Mouse (Mus musculus): ENCODE data around the gene Tle6.

Gene Tle6

DNA sequence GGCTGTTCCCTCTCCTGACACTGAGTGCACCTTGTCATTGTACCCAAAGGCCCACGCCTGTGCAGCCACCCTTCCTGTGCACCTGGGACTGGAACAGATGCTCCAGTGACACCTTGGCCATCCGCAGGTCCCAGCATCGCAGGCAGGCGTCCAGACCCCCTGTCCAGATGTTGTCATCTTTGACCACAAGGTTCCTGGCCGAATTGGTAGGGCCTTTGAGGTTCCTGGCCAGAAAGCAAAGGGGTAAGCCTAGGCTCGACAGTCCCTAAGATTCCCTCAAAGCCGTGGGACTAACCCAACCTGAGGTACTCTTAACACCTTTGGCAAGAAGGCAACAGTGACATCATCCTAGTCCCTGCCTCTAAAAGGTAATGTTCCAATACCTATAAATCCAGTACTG lies 8.2 kb downstream of the Tle6 start:
- DNase-seq (ENCODE audit: low read depth, low spot score), result no peak

DNA sequence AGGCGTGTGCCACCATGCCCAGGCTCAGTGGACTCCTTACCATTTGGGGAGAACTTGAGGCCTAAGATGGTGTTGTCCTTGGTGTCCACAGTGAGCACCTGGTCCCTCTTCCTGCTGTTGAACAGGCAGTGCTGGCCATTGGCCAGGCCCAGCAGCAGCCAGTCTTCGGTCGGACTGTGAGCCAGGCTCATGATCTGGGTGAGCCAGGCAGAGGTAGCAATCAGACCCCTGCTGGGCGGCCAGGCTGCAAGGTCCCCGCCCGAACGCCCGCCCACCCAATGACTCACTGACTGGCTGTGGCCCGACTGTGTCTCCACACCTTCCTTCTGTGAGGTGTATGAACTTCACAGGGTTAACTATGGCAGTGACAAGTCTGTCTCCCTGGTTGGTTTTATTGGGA lies 9.0 kb downstream of the Tle6 start:
- no peak for DNase-seq (ENCODE audit: low read depth, low spot score)

DNA sequence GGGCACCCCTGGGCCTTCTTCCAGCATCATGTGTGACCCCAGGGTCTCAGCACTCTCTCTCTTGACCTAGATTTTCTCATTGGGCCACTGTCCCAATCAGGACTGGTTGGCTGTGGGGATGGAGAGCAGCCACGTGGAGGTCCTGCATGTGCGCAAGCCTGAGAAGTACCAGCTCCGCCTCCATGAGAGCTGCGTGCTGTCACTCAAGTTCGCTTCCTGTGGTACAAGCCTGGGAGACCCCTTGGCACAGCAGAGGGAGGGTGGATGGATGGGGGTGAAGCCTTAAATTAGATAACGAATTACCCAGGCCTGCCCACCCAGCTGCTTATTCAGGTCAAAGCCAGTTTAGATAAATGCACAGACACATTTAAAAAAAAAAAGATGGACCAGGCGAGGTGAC lies 12.1 kb downstream of the Tle6 start:
- no peak for DNase-seq (ENCODE audit: low read depth, low spot score)

DNA sequence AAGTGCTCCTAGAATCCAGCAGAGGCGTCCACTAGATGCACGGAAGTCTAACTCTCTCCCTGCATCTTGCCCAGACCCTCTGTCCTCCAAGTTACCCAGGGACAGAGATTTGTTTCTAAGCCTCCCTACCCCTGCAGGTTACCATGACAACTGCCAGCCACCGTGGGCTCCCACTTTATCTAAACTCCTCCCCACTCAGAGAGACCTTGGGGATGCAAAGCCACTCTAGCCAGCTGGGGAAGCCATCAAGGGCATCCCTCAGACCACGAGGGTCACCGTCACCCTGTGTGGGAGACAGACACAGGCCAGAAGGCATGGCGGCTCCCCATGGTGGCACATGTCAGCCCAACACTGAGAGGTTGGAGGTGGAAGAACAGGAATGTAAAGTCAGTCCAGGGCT lies 17.5 kb downstream of the Tle6 start:
- no peak for DNase-seq (ENCODE audit: low read depth, low spot score)

DNA sequence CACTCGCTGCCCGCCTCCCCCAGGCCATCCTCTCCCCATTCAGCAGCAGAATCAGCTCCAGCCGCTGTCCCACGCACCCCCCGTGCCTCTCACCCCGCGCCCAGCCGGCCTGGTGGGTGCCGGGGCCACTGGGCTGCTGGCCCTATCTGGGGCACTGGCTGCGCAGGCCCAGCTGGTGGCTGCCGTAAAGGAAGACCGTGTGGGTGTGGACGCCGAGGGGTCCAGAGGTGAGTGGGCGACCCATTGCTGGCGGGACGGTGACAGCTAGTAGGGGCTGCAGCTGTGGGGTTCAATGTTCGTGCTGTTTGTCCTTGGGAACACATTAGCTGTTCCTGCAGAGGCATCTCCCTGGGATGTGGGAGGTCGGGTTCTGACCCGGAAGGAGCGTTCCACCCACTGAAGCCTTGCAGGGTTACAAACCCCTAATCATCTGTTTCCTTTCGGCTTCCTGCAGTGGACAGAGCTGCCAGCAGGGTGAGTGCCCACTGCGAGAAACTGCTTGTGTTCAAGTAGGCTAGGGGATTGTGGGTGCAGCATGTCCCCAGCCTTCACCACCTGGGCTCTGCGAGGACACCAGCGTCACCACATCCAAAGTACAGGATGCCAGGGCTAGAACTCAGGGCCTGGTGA lies 20.3 kb downstream of the Tle6 start:
- no peak for DNase-seq (ENCODE audit: low read depth, low spot score)

DNA sequence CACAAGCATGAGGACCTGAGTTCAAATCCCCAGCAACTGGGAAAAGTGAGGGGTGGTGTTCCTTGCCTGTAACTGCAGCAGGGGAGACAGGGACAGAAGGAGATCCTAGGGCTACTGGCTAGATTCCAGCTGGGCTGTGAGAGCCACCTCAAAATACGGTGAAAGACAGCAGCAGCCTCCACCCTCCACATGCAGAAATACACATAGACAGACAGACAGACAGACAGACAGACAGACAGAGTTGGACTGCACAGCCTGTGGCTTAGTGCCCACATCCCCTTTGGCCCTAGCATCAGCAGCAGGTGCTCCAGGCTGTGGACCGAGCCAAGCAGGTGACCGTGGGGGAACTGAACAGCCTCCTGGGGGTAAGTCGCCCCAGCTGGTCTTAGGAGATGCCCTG lies 20.9 kb downstream of the Tle6 start:
- no peak for DNase-seq (ENCODE audit: low read depth, low spot score)

DNA sequence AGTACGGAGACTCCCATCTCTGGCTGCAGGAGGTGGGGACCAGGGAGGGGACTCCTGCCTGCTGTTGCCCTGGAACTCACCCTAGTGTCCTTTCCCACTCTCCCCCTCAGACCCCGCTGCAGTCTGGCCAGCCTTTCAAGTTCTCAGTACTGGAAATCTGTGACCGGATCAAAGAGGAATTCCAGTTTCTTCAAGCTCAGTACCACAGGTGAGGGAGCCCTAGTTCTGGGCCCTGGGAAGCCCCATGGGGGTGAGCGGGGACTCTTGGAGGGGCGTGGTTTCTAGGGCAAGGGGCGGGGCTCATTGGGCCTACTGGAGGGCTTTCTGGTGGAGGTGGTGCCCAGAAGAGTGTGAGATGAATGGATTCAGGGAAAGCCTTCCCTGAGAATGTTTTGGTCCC lies 25.2 kb downstream of the Tle6 start:
- no peak for DNase-seq (ENCODE audit: low read depth, low spot score)

DNA sequence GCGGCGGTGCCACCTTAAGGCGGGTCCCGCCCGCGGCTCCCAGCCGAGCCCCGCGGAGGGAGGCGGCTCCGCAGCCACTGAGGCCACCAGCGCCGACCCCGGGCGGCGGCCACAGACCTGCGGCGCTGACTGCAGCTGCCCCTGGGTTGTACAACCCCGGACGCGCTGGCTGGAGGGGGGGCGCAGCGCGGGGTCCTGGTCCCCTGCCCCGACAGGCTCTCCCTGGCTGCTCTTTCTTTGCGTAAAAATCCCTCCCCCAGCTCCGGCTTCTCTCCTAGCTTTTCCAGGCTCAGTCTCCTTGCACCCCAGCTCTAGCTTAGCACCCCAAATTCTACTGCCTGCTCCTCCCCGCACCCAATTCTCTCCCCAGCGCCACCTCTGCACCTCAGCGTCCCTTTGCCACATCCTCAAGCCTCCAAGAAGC lies 25.7 kb downstream of the Tle6 start:
- no peak for DNase-seq (ENCODE audit: low read depth, low spot score)

DNA sequence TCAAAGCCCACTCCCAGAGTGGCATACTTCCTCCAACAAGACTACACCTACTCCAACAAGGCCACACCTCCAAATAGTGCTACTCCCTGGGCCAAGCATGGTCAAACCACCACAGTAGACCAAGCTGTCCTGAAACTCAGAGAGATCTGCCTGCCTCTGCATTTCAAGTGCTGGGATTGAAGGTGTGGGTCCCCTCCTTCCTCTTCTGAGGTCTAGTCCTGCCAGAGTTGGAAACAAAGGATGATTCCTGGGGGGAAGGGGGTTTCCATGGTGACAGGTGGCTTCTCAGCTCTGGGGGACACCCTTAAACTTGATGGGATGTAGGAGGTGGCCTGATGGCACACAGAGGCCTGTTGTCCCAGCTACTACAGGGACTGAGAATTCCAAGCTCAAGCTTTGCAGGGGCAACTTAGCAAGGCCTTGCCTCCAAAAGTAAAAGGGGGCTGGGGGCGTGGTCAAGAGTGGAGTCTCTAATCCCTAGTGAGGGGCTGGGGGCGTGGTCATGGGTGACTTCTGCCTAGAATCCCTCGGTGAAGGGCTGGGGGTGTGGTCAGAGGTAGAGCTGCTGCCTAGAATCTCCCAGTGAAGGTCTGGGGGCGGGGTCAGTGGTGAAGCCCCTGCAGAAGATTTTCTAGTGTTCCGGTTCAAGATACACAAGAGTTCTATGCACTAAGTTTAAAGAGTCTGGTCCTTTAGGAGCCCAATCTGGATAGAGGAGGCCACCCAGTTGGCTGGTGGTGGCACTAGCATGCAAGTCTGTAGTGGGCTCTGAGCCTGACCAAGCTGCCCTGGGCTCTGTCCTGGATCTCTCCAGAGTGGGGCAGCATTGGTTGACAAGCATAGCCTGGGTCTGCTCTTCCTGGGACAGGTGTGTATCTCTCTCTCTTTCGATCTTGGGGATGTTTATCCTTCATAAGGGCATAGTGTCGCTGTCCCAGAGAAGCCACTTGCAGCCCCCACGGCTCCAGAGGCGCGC lies 26.5 kb downstream of the Tle6 start, which contains the start of gene Tle2:
Gene Tle2, plus strand, starts transcription at position 481 of the 976 bp plus-strand sequence.
- DNase-seq (ENCODE audit: low read depth, low spot score), result peak; percentile 88

DNA sequence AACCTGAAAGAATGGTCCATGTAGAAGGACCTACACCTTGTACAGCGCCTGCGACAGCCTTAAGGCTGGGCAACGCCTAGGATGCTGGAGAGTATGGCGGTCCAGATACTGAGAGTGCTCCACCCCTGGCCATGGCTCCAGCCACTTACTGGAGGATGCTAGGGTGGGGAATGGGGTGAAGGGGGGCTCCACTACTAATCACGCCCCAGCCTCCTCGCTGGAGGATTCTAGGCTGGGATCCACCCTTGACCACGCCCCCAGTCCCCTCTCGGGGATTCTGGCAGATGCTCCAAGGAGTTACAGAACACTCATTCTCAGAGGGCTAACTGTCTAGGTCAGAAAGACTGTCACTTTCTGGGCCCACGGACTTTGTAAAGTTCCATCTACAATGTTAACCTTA lies 27.9 kb downstream of the Tle6 start:
- no peak for DNase-seq (ENCODE audit: low read depth, low spot score)

DNA sequence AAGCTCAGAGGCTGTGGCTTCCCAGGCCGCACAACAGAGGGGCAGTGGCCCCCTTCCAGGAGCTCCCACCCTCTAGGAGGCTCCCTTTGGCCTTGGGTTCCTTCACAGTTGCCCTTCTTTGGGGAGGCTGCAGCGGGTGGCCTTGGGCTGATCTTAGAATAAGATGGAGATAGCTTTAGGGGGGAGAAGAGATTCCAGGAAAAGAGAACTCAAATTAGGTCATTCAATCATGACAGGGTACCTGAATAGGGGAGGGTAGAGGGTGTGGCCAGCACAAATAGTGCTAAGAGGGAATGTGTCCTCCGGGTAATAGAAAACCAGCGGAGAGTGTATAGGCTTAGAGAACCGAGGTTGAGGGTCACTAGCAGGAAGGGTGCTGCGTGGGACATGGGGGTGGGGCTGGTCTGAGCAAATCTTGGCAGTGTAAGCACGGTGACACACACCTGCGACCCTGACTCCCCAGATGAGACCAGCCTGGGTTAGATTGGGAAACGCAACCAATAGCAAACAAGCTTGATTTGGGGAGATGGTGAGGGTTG lies 28.7 kb downstream of the Tle6 start:
- DNase-seq (ENCODE audit: low read depth, low spot score), result no peak

DNA sequence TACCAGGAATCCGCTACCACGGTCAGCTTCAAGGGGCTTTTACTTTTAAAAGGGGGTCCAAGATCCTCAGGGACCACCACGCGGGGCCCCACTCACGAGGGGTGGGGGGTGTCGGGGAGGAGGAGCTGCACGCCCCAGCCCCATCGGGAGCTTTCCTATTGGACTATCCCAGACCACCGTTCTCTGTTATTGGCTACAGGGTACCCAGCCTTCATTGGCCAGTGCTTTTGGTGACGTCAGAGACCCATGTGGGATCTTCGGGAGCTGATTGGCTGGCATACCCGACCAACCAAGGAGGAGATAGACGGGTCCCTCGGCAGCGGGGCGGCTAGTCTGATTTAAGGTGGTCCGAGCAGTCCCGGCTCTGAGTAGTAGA lies 29.4 kb downstream of the Tle6 start:
- peak; percentile 98 for DNase-seq (ENCODE audit: low read depth, low spot score)

DNA sequence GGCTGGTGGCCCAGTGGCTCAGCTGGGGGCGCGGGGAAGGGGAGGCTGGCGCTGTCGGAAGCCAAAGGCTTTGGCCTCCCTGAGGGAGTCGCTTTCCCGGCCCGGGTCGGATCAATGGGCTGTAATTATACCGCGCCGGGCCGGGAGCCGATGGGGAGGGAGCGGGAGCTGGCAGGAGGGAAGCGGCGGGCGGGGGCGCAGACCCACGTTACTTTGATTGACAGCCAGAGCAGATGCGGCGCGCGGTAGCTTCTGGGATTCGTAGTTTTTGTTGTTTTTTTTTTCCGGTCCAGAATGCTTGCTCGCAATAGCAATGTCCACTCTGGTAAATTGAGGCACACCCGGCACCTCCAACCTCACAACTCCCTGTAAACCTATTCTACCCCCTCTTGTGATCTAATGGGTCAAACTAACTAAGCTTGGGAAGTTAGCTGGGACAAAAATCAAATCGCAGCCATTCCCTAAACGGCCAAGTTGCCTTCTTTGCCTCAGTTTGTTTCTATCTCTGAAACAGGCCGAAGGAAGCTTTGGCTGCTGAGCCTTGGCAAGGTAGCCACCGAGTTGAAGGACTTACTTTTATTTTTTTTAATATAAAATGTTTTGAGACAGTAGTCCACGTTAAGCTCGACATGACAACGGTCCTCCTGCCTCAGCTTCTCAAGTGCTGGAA lies 29.9 kb downstream of the Tle6 start:
- peak; percentile 91 for DNase-seq (ENCODE audit: low read depth, low spot score)

DNA sequence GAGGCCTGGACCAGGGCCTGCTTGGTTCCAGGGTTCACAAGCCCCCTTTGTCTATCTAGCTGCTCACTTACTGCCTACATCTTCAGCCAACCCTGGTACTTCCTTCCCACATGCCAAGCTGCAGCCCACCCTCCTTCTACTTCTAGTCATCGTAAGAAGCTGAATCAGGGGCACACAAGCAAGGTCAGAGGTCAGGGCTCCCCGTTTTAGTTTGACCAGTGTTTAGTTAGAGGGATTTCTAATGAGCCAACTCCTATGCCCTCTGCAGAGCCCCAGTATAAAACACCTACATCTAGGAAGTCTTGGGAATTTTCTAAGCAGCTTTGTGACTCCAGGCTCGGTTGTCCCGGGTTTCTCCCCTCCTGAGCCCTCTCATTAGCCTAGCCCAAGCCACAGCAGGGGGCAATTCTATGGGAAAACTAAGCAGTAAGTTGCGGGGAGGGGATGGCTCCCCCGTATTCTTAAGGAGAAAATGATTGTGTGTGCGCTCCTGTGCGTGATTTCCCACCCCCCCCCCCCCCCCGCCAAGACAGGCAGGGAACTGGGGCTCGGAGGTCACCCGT lies 30.6 kb downstream of the Tle6 start:
- DNase-seq (ENCODE audit: low read depth, low spot score), result no peak

DNA sequence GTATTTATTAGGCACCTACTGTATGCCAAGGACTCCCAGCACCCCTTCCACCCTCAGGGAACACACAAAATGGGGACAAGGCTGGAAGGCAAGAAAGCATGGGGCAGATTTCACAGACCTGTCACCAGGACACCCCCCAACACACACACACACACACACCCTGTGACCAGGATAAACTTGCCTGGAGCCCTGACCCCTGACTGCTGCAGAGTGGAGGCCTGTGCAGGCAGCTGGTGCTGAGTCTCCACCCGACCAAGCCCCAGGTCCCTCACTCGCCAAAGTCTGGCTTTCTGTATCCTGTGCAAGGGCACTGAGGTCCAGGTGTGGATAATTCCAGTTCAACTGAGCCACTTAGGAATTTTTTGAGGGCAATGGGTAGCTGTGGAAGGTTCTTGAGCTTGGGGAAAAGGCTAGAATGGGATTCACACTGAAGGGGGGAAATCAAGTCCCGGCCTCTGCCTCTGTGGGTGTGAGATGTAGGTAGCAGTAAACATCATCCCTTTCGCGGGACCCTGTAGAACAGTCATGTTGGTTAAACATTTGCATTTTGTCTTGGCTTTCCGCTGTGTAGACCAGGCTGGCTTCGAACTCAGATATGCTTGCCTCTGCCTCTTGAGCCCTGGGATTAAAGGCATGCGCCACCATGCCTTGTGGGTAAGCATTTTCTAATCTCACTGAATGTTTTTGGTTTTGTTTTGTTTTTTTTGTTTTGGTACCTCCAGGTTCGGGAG lies 31.2 kb downstream of the Tle6 start:
- no peak for DNase-seq (ENCODE audit: low read depth, low spot score)

DNA sequence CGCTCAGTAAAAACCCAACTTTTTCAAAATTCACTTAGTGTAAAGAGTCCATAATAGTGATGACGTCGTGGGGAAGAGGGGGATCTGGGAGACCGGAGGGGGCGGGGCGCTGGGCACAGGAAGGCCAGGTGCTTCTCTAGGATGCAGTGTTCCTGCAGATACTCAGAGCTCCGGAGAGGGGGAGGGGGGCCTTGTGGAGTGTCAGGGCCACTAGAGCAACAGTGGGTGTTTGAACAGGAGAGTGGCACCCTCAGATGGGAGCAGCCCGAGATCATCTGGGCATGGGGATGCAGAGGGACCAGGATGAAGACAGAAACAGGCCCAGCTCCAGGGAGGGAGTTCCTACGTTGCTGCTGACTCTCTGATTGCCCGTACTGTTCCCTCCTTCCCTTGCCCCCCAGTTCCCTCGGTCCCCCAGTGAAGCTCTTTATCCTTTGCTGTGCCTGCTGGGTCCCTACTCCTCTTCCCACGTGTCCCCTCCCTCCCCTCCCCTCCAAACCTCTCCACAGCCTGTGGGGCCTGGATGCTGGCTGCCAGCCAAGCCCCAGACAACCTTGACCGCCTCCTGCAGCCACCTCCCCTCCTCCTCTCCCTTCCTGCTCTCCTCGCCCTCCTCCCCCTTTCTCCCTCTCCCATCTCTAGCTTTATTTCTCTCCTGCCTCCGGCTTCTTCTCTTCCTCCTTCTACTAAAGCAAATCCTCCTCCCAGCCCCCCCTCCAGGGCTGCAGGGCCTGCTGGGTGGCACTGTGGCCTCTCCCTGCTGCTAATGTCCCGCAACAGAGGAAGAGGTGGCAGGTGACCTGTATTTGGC lies 32.3 kb downstream of the Tle6 start:
- peak; percentile 68 for DNase-seq (ENCODE audit: low read depth, low spot score)

DNA sequence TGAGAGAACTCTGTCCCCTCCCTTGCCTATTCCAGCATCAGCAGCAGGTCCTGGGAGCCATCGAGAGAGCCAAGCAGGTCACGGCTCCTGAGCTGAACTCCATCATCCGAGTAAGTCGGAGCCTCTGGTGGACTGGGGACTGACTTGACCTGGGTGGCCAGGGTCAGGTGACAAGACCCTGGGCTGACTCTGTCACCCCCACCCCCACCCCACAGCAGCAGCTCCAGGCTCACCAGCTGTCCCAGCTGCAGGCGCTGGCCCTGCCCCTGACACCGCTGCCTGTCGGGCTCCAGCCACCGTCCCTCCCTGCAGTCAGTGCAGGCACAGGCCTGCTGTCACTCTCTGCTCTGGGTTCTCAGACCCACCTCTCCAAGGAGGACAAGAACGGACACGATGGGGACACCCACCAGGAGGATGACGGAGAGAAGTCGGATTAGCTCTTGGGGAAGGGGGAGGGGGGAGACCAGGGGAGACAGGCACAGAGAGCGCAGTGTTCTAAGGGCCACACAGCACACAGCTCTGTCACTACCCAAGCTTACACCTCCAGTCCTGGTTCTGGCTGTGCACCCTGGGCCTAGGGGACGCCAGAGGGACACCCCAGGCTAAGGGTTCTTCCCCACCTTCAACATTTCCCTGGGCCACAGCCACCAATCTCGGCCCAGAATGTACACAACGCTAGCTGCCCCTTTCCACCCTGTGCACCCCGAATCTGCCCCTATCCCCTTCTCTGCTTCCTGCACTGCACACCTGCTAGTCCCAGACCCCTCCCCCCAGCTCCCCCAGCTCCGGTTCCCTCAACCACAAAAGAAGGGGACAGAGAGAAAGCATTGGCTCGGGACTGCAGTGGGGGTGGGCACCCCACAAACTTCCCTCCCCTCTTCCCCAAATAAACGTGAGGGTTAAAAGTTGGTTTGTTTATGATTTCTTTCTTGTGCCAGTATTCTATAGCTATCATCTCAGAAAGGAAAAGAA lies 35.3 kb downstream of the Tle6 start:
- DNase-seq (ENCODE audit: low read depth, low spot score), result no peak

DNA sequence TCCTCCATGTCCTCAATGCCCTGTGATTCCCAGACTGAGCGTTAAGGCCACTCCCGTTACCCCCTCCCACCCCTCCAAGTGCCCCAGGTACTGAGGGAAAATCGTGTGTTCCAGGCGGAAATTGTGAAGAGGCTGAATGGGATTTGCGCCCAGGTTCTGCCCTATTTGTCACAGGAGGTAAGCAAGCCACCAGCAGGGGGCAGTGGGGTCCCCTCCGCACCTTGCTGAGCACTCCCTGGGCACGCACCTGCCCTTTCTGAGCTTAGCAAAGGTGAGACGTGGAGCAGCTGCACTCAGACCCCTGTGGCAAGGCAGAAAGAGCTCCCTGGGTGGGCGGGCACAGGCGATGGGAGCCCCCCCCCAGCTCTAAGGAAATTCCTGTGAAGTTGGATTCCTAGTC lies 36.1 kb downstream of the Tle6 start:
- peak; percentile 92 for DNase-seq (ENCODE audit: low read depth, low spot score)

DNA sequence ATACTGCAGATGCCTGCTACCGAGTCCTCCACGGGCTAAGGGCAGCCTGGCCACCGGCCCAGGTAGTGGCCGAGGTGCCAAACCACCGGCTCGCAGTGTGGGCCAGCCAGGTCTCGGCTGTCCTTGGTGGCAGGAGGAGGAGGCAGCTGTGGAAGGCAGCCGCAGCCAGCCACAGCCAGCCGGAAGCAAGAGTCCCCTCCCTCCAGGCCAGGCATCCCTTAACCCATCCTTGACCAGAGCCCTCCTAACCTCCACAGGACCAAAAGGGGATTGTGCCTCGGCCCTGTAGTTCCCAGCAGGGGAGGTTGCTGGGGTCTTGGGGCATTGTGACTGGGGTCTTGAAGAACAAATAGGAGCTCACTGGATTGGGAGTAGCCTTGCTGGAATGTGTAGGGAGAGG lies 36.7 kb downstream of the Tle6 start:
- peak; percentile 75 for DNase-seq (ENCODE audit: low read depth, low spot score)

Measured in ES-CJ7 (cell line).